Mouse (Mus musculus) kidney, adult 2 months (tissue): ENCODE results near the gene Nfkbil1. TPM values are rescaled to one million over a fixed set of nuclear protein-coding genes. Genes with fewer than 3 reads are reported as not detected.

Source experiments
- DNase-seq: peaks from one replicate; pipeline ENCODE4 v3.0.0; 2021
- H3K27ac ChIP-seq: fragments of 200-500 bp; 2 replicates; pipeline ENCODE4 v1.5.1; 2012; ENCODE audit warnings: low read depth, low read length, control low read depth, inconsistent platforms; ENCODE audit not compliant: insufficient read depth
- H3K27me3 ChIP-seq: fragments of 200-500 bp; replicated peaks from 2 replicates; pipeline ENCODE4 v1.6.1; 2012; ENCODE audit warnings: mild to moderate bottlenecking, moderate library complexity, low read length, inconsistent platforms; ENCODE audit not compliant: control insufficient read depth, insufficient read depth
- H3K36me3 ChIP-seq: fragments of 200-500 bp; 2 replicates; pipeline ENCODE4 v1.6.1; 2012; ENCODE audit warnings: mild to moderate bottlenecking, moderate library complexity, low read length, inconsistent platforms; ENCODE audit not compliant: control insufficient read depth, insufficient read depth
- H3K4me1 ChIP-seq: fragments of 200-500 bp; 2 replicates; pipeline ENCODE4 v1.6.1; 2011; ENCODE audit warnings: low read length; ENCODE audit not compliant: control insufficient read depth, insufficient read depth
- H3K4me3 ChIP-seq: fragments of 200-500 bp; 2 replicates; pipeline ENCODE4 v1.5.1; 2011; ENCODE audit warnings: mild to moderate bottlenecking, low read depth, low read length, control low read depth; ENCODE audit not compliant: insufficient read depth
- CTCF ChIP-seq: fragments of 200-500 bp; conservative IDR thresholded peaks from 2 replicates; pipeline ENCODE4 v1.5.1; 2011; ENCODE audit warnings: low read depth, mild to moderate bottlenecking, control low read depth, low read length, moderate library complexity, mixed read lengths; ENCODE audit not compliant: insufficient read depth, insufficient read length
- POLR2A ChIP-seq: fragments of 200-500 bp; IDR thresholded peaks from one replicate; pipeline ENCODE4 v1.6.1; 2011; ENCODE audit warnings: low read depth, low read length, control low read depth
- WGBS: fragments of 180-500 bp; shearing (Covaris S2); methylation state at CpG from one replicate; pipeline ENCODE4 v1.1.7; 2018; 5-methylcytosine and 5-hydroxymethylcytosine counted together
- polyA plus RNA-seq: library from polyadenylated mRNA; depleted of rRNA; stranded (reverse); fragments of >200 nt; gene quantifications from 2 replicates; pipeline ENCODE4 v1.2.3, GENCODE M21; 2012

Gene Nfkbil1
- polyA plus RNA-seq, 1 experiment, result 11.7 TPM

- no peak overlapping the region for H3K27ac ChIP-seq
- H3K4me1 ChIP-seq, result no peaks in the 10 kb centered on the region
- TF ChIP-seq POLR2A, result no peak
- TF ChIP-seq CTCF, result no peak
- DNase-seq, result no peak
- WGBS, result 47% methylated on average over 10 of the region's 10 CpGs
- no peak overlapping the region for H3K4me3 ChIP-seq
- H3K36me3 ChIP-seq, result no peaks in the 10 kb centered on the region
- no peaks in the 10 kb centered on the region for H3K27me3 ChIP-seq
Measured at GRCm38 (mm10) chr17:35205380-35205769, 30.2 kb downstream of the Nfkbil1 start.

DNA sequence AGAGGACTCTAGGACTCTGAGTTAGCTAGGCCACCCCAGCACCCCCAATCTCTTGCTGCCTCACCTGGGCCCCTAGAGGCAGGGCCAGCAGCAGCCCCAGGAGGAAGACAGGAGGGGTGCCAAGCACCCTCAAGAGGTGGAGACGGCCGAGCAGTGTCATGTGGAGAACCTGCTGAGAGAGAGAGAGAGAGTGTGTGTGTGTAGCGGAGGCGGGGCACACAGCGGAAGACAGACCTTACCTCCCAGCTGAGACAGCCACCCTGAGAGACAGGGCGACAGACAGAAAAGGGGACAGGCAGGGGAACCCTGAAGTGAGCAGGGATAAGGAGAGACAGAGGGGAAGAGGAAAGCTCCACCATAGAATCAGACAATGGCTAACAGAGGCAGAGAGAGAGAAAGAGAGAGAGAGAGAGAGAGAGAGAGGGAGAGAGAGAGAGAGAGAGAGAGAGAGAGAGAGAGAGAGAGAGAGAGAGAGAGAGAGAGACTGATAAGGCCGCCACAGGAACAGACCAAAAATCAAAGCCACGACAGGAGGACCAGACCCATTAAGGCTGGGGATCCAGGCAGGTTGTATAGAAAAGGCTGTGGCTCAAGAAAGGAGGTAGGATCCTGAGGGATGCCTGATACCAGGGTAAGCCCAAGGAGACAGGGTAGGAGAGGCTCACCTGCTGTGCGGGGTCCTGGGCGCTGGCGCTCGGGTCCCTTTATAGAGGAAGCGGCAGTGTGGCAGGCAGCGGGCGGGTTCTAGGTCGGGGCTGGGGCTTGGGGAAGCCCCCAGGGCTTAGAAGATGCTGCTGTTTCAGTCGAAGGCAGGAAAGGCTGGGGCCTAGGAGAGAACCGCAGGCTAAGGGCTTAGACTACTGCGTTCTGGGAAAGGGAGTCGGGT, 30.9 kb downstream of the Nfkbil1 start, which contains the start of gene Lta:
TSS of gene Lta (minus strand) at position 858 of the 886 bp plus-strand sequence.
- WGBS, result 64% methylated on average over 20 of the region's 20 CpGs
- H3K4me1 ChIP-seq, result no peaks in the 10 kb centered on the region
- no peak within 1 kb of the TSS for H3K4me3 ChIP-seq
- no peak for DNase-seq
- H3K27ac ChIP-seq, result no peak within 1 kb of the TSS
- H3K27me3 ChIP-seq, result no peaks in the 10 kb centered on the region
- TF ChIP-seq CTCF, result no peak
- no peak for TF ChIP-seq POLR2A
- H3K36me3 ChIP-seq, result no peaks in the 10 kb centered on the region

GRCm38 (mm10) chr17:35202442-35202841, 33.1 kb downstream of the Nfkbil1 start:
- Histone ChIP-seq H3K4me1 (no peaks in the 10 kb centered on the region), H3K36me3 (no peaks in the 10 kb centered on the region), H3K27ac (no peak overlapping the region), H3K27me3 (no peaks in the 10 kb centered on the region), H3K4me3 (no peak overlapping the region)
- 72% methylated on average over 4 of the region's 4 CpGs for WGBS
- no peak for DNase-seq
- TF ChIP-seq CTCF (no peak), POLR2A (no peak)

DNA sequence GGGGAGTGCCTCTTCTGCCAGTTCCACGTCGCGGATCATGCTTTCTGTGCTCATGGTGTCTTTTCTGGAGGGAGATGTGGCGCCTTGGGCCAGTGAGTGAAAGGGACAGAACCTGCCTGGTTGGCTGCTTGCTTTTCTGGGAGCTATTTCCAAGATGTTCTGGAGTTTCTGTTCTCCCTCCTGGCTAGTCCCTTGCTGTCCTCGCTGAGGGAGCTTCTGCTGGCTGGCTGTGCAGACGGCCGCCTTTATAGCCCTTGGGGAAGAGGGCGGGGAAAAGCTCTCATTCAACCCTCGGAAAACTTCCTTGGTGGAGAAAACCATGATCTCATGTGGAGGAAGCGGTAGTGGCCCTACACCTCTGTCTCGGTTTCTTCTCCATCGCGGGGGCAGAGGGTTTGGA, 33.8 kb downstream of the Nfkbil1 start, which contains the start of gene Tnf:
TSS of gene Tnf (minus strand) at position 221 of the 400 bp plus-strand sequence.
- Histone ChIP-seq H3K27me3 (no peaks in the 10 kb centered on the region), H3K36me3 (no peaks in the 10 kb centered on the region), H3K4me1 (no peaks in the 10 kb centered on the region), H3K4me3 (peak within 1 kb of the TSS; percentile 11; the same call in 1 of the 2 replicates), H3K27ac (no peak within 1 kb of the TSS)
- peak; percentile 58 for DNase-seq
- 25% methylated on average over 13 of the region's 13 CpGs for WGBS
- no peak for TF ChIP-seq POLR2A
- TF ChIP-seq CTCF, result no peak

- H3K4me3 ChIP-seq, result peak overlapping the region; percentile 11; the same call in 1 of the 2 replicates
- no peaks in the 10 kb centered on the region for H3K4me1 ChIP-seq
Measured at GRCm38 (mm10) chr17:35201128-35201527, 34.5 kb downstream of the Nfkbil1 start.

DNA sequence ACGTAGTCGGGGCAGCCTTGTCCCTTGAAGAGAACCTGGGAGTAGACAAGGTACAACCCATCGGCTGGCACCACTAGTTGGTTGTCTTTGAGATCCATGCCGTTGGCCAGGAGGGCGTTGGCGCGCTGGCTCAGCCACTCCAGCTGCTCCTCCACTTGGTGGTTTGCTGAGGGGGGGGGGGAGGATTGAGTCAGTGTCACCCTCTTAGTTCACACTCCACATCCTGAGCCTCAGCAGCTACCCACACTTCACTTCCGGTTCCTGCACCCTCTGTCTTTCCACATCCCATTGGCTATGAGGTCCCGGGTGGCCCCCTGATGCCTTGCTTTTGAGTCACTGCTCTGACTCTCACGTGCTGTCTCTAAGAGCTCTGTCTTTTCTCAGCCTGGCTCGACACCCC, 35.2 kb downstream of the Nfkbil1 start:
- Histone ChIP-seq H3K4me3 (no peak overlapping the region), H3K27ac (no peak overlapping the region), H3K4me1 (no peaks in the 10 kb centered on the region), H3K36me3 (no peaks in the 10 kb centered on the region), H3K27me3 (no peaks in the 10 kb centered on the region)
- no peak for TF ChIP-seq CTCF
- TF ChIP-seq POLR2A, result no peak
- peak; percentile 18 for DNase-seq
- WGBS, result 84% methylated on average over 11 of the region's 11 CpGs

More at GRCm38 (mm10) chr17:35201128-35201527, 34.5 kb downstream of the Nfkbil1 start:
- Histone ChIP-seq H3K27me3 (no peaks in the 10 kb centered on the region), H3K36me3 (no peaks in the 10 kb centered on the region), H3K27ac (no peak overlapping the region)
- no peak for DNase-seq
- TF ChIP-seq CTCF (no peak), POLR2A (no peak)
- 66% methylated on average over 11 of the region's 11 CpGs for WGBS

- TF ChIP-seq CTCF, result no peak
- TF ChIP-seq POLR2A, result no peak
- no peak overlapping the region for H3K4me3 ChIP-seq
- H3K36me3 ChIP-seq, result no peaks in the 10 kb centered on the region
- H3K27ac ChIP-seq, result no peak overlapping the region
- H3K4me1 ChIP-seq, result no peaks in the 10 kb centered on the region
- DNase-seq, result no peak
- WGBS, result 49% methylated on average over 8 of the region's 8 CpGs
- H3K27me3 ChIP-seq, result no peaks in the 10 kb centered on the region
Measured at GRCm38 (mm10) chr17:35198946-35199345, 36.6 kb downstream of the Nfkbil1 start.
